Mouse (Mus musculus) limb, embryonic 15.5 days (tissue): Measurements from ENCODE around the gene Znhit6. TPM values are rescaled to one million over a fixed set of nuclear protein-coding genes. Genes with fewer than 3 reads are reported as not detected.

Experiments
- ATAC-seq: fragments of 200-750 bp; cut with Nextera tagmentation; 2 replicates; pipeline ENCODE4 v1.8.0; 2017; ENCODE audit warnings: low read depth, moderate TSS enrichment; ENCODE audit not compliant: insufficient number of reproducible peaks, low FRiP score, low TSS enrichment
- H3K27ac ChIP-seq: fragments of 300-500 bp; sonication (generic); 2 replicates; pipeline ENCODE4 v1.5.1; 2015; ENCODE audit warnings: moderate library complexity, mild to moderate bottlenecking, inconsistent platforms
- H3K27me3 ChIP-seq: fragments of 300-500 bp; sonication (generic); 2 replicates; pipeline ENCODE4 v1.6.1; 2015; ENCODE audit warnings: inconsistent platforms
- H3K36me3 ChIP-seq: fragments of 300-500 bp; sonication (generic); 2 replicates; pipeline ENCODE4 v1.6.1; 2015; ENCODE audit warnings: inconsistent platforms
- H3K4me1 ChIP-seq: fragments of 300-500 bp; sonication (generic); 2 replicates; pipeline ENCODE4 v1.6.1; 2015; ENCODE audit warnings: inconsistent platforms
- H3K4me2 ChIP-seq: fragments of 300-500 bp; sonication (generic); 2 replicates; pipeline ENCODE4 v1.6.1; 2015; ENCODE audit warnings: mild to moderate bottlenecking, inconsistent platforms
- H3K4me3 ChIP-seq: fragments of 300-500 bp; sonication (generic); 2 replicates; pipeline ENCODE4 v1.5.1; 2015; ENCODE audit warnings: mild to moderate bottlenecking, inconsistent platforms
- H3K9ac ChIP-seq: fragments of 300-500 bp; sonication (generic); 2 replicates; pipeline ENCODE4 v1.6.1; 2015; ENCODE audit warnings: inconsistent platforms
- H3K9me3 ChIP-seq: fragments of 300-500 bp; sonication (generic); 2 replicates; pipeline ENCODE4 v1.6.1; 2016; ENCODE audit warnings: inconsistent platforms
- WGBS: fragments of 180-500 bp; shearing (Covaris S2); methylation state at CpG from one replicate; pipeline ENCODE4 v1.1.7; 2015; 5-methylcytosine and 5-hydroxymethylcytosine counted together
- polyA plus RNA-seq: library from polyadenylated mRNA; unstranded; fragments of >200 nt; fragmentation: Nextera tagmentation; extraction: Ambion mirVana; gene quantifications from 2 replicates; pipeline ENCODE4 v1.2.1, GENCODE M21; 2015

The Znhit6 gene
- polyA plus RNA-seq, 1 experiment from 2014 or later = 37.8 TPM

DNA sequence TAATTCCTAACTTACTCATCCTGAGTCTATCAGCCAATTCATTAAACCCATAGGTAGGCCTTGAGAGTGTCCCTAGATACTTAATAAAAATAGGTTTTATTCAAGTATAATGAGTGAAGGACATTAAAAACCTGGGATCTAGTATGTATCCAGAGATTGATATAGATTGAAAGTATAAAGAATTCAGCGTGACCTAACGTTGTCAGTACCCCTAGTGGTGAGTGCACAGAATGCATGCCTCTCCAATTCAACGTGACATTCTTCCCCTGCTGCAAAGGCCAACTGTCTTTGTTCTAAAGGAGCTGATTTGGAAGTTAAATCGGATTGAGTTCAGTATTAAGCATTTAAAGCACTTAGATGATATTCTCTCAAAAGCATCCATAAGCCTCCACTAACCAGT lies 36.7 kb downstream of the Znhit6 start:
- H3K4me3 ChIP-seq = no peak overlapping the region
- H3K4me1 ChIP-seq = peaks cover 26% of the 10 kb centered on the region
- H3K27me3 ChIP-seq = no peaks in the 10 kb centered on the region
- no peaks in the 10 kb centered on the region for H3K9me3 ChIP-seq
- no peak for ATAC-seq
- no peak overlapping the region for H3K9ac ChIP-seq
- no peak overlapping the region for H3K27ac ChIP-seq
- WGBS = 28% methylated on average over 4 of the region's 4 CpGs
- H3K36me3 ChIP-seq = no peaks in the 10 kb centered on the region
- no peak overlapping the region for H3K4me2 ChIP-seq

DNA sequence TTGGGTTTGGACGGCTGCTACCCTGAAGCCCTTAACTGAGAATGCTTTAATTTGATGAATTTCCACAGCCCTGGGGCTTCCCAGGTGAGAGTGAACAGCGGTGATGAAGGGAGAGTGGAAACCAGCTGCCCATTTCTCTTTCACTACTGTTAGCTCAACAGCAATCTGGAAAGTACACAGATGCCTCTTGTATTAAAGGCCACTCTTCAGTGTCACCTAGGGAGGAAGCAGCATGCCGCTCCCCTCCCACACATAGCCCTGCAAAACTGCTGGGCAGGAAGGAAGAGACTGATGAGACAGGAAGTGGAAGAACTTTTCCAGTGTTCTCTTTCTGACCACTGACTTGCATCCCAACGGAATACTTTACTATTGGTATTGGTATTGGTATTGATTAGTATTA lies 37.2 kb downstream of the Znhit6 start:
- no peak overlapping the region for H3K9ac ChIP-seq
- 69% methylated on average over 4 of the region's 4 CpGs for WGBS
- H3K36me3 ChIP-seq = no peaks in the 10 kb centered on the region
- H3K9me3 ChIP-seq = no peaks in the 10 kb centered on the region
- H3K27me3 ChIP-seq = no peaks in the 10 kb centered on the region
- H3K27ac ChIP-seq = no peak overlapping the region
- peaks cover 26% of the 10 kb centered on the region for H3K4me1 ChIP-seq
- ATAC-seq = no peak
- H3K4me3 ChIP-seq = no peak overlapping the region
- H3K4me2 ChIP-seq = no peak overlapping the region

GRCm38 (mm10) chr3:145614362-145615115 lies 38.5 kb downstream of the Znhit6 start:
- H3K27me3 ChIP-seq = no peaks in the 10 kb centered on the region
- no peaks in the 10 kb centered on the region for H3K36me3 ChIP-seq
- peaks cover 26% of the 10 kb centered on the region for H3K4me1 ChIP-seq
- H3K4me3 ChIP-seq = no peak overlapping the region
- 0 out of 2 replicates have a peak overlapping the region, but pooled peaks have one; percentile 19 for H3K4me2 ChIP-seq
- WGBS = 13% methylated on average over 17 of the region's 17 CpGs
- H3K9ac ChIP-seq = no peak overlapping the region
- peak; percentile 50; the same call in 1 of the 2 replicates for ATAC-seq
- no peaks in the 10 kb centered on the region for H3K9me3 ChIP-seq
- H3K27ac ChIP-seq = peak overlapping the region; percentile 77

DNA sequence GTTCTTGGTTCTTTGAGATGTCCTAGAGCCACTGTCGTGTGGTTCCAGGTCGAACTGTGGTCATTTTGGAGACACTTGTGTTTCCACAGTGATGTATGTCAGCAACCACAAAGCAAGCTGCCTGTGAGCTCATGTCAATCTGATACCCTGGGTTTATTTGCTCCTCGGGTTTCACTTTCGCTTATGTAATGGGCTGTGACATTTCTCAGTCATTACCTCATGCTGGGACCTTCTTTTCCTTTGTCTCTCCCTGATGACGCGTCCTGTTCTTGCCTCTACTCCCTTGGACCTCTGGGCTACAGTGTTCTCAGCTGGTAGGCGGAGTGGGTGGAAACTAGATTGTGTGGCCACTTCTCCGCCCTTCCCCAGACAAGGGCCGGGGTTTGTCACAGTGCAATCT lies 42.3 kb downstream of the Znhit6 start:
- no peaks in the 10 kb centered on the region for H3K27me3 ChIP-seq
- no peak overlapping the region for H3K27ac ChIP-seq
- H3K4me3 ChIP-seq = no peak overlapping the region
- ATAC-seq = no peak
- no peaks in the 10 kb centered on the region for H3K36me3 ChIP-seq
- H3K9ac ChIP-seq = no peak overlapping the region
- H3K4me2 ChIP-seq = no peak overlapping the region
- H3K9me3 ChIP-seq = no peaks in the 10 kb centered on the region
- WGBS = 72% methylated on average over 9 of the region's 9 CpGs
- H3K4me1 ChIP-seq = peaks cover 26% of the 10 kb centered on the region

DNA sequence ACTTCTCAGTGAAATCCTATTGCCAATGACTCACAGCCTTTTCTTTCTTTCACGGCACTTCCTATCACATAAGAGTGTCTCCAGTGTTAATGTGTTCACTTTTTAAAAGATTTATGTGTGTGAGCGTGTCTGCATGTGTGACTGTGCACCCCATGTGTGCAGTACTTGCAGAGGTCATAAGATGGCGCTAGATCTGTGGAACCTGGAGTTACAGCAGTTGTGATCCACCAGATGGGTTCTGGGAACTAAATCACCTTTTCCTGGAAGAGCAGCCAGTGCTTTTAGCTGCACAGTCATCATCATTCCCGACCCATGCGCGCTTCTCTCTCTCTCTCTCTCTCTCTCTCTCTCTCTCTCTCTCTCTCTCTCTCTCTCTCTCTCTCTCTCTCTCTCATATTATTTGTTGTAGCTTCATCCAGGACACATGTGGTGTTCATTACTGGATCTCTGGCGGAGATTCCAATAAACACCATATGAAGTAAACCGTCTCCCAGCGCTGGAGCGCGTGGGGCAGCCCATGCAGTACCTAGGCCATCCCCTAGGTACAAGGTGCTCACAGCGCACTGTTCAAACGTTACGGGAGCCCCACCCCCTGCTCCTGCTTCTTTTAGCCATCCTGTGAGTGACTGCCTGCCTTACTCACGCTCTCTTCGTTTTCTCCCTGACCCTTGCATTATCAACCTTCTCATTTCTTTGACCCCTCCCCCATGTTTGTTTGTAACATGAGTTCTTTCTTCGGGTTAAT lies 43.8 kb downstream of the Znhit6 start:
- Histone ChIP-seq H3K36me3 (no peaks in the 10 kb centered on the region), H3K27me3 (no peaks in the 10 kb centered on the region), H3K27ac (no peak overlapping the region), H3K4me3 (no peak overlapping the region), H3K4me1 (peaks cover 11% of the 10 kb centered on the region), H3K9me3 (no peaks in the 10 kb centered on the region), H3K4me2 (no peak overlapping the region), H3K9ac (no peak overlapping the region)
- ATAC-seq = no peak
- WGBS = 71% methylated on average over 17 of the region's 17 CpGs

DNA sequence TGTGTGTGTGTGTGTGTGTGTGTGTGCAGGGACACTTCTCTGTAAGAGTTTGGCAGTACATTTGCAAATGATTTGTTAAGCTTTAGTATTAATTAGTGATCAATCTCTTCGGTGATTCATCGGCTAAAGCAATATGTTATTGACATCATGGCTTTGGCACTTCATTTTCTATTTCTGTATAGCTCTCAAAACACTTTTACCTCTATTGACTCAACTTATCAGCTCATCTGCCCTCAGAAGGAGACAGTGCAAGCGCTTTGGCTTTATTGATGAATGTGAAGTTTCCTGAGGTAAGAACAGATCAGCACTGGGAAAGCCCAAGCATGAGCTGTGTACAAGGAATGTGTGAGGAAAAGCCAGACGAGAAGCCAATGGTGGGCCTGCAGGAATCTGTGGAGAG lies 45.2 kb downstream of the Znhit6 start:
- 75% methylated on average over 4 of the region's 4 CpGs for WGBS
- H3K27me3 ChIP-seq = no peaks in the 10 kb centered on the region
- no peak overlapping the region for H3K4me3 ChIP-seq
- ATAC-seq = no peak
- H3K4me2 ChIP-seq = no peak overlapping the region
- H3K9me3 ChIP-seq = no peaks in the 10 kb centered on the region
- H3K9ac ChIP-seq = no peak overlapping the region
- no peaks in the 10 kb centered on the region for H3K36me3 ChIP-seq
- no peak overlapping the region for H3K27ac ChIP-seq
- no peaks in the 10 kb centered on the region for H3K4me1 ChIP-seq

DNA sequence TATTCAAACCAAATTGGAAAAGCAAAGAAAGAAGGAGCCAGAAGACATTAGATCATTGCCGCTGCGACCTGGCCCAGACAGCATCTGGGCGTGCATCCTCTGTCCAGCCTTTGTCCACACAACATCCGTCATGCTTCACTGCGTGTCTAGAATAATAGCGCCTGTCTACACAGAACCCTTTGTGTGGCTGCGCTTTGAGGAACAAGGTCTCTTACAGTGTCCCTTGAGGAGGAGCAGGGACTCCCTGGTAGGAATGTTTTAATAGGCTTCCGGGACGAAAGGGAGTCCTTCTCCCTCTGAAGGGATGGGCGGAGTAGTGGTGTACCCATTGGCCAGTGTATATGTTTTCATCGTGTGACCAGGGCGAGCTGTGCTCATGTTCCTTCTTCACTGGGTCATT lies 47.0 kb downstream of the Znhit6 start:
- Histone ChIP-seq H3K4me1 (no peaks in the 10 kb centered on the region), H3K27me3 (no peaks in the 10 kb centered on the region), H3K4me3 (no peak overlapping the region), H3K27ac (no peak overlapping the region), H3K36me3 (no peaks in the 10 kb centered on the region), H3K4me2 (no peak overlapping the region), H3K9me3 (no peaks in the 10 kb centered on the region), H3K9ac (no peak overlapping the region)
- no peak for ATAC-seq
- WGBS = 86% methylated on average over 12 of the region's 12 CpGs

- no peaks in the 10 kb centered on the region for H3K9me3 ChIP-seq
- H3K4me1 ChIP-seq = no peaks in the 10 kb centered on the region
- no peak overlapping the region for H3K4me2 ChIP-seq
- ATAC-seq = no peak
- no peak overlapping the region for H3K27ac ChIP-seq
- 82% methylated on average over 4 of the region's 4 CpGs for WGBS
- H3K27me3 ChIP-seq = no peaks in the 10 kb centered on the region
- H3K9ac ChIP-seq = no peak overlapping the region
- no peaks in the 10 kb centered on the region for H3K36me3 ChIP-seq
- H3K4me3 ChIP-seq = no peak overlapping the region
Observed at GRCm38 (mm10) chr3:145624786-145625185, 48.8 kb downstream of the Znhit6 start.

- no peak overlapping the region for H3K9ac ChIP-seq
- H3K27me3 ChIP-seq = no peaks in the 10 kb centered on the region
- H3K36me3 ChIP-seq = no peaks in the 10 kb centered on the region
- H3K4me2 ChIP-seq = no peak overlapping the region
- no peaks in the 10 kb centered on the region for H3K9me3 ChIP-seq
- no peak for ATAC-seq
- no peak overlapping the region for H3K4me3 ChIP-seq
- 81% methylated on average over 9 of the region's 9 CpGs for WGBS
- no peak overlapping the region for H3K27ac ChIP-seq
- H3K4me1 ChIP-seq = no peaks in the 10 kb centered on the region
Observed at GRCm38 (mm10) chr3:145625546-145625945, 49.5 kb downstream of the Znhit6 start.

DNA sequence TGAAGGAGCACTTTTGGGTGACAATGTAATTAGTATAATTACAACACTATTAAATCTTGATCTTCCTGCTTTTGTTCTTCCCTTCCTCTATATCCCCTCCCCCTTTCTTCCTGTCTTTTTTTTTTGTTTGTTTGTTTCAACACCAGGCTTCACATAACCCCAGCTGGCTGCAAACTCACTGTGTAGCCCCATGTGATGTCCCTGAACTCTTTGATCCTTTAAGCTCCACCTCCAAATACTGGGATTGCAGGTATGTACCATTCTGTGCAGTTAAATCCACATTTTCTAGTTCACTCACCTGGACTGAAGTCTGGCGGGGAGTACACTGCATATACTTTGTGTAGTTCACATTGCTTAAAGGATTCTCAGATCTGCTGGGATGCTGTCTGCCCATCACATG lies 50.1 kb downstream of the Znhit6 start:
- Histone ChIP-seq H3K27me3 (no peaks in the 10 kb centered on the region), H3K9me3 (no peaks in the 10 kb centered on the region), H3K4me1 (no peaks in the 10 kb centered on the region), H3K4me3 (no peak overlapping the region), H3K9ac (no peak overlapping the region), H3K36me3 (no peaks in the 10 kb centered on the region), H3K4me2 (no peak overlapping the region), H3K27ac (no peak overlapping the region)
- WGBS = 88% methylated on average over 1 of the region's 1 CpGs
- ATAC-seq = no peak

DNA sequence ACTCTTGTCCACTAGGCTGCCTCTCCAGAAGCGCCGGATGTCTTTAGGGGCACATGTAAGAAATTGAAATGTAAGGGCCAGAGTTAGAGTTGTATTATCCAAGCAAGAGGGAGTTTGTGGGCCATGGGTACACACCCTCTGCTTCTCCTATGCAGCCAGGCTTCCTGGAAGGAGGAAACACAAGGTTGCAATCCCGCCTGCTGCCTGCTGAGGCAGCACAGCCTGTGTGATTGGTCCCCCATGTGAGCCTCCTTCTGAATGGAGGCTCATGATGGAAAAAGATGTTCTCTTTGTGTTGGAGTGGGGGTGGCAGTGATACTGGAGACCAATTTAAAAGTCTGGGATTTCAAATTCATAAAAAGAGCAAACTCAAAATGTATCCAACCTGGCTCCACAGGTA lies 51.8 kb downstream of the Znhit6 start:
- Histone ChIP-seq H3K9ac (no peak overlapping the region), H3K27ac (no peak overlapping the region), H3K36me3 (no peaks in the 10 kb centered on the region), H3K27me3 (no peaks in the 10 kb centered on the region), H3K4me2 (no peak overlapping the region), H3K4me1 (0 out of 2 replicates have a peak, but pooled peaks cover 4% of the 10 kb centered on the region), H3K9me3 (no peaks in the 10 kb centered on the region), H3K4me3 (no peak overlapping the region)
- 78% methylated on average over 3 of the region's 3 CpGs for WGBS
- ATAC-seq = no peak

DNA sequence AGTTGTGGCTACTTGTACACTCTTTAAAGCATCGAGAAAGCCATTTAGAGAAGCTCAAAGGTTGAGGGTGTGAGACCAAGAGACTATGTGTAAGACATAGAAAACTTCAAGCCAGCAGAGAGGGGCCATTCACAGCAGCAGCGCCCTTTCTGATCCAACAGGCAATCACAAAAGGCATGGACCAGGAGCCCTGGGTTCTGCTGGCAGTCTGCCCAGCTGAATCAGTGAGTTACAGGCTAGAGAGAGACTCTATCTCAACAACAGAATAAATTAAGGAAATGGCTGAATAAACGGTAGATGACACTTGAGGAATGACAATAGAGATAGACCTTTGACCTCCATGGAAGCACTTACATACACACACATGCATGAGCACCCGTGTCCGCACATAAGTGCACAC lies 52.6 kb downstream of the Znhit6 start:
- no peak for ATAC-seq
- H3K36me3 ChIP-seq = no peaks in the 10 kb centered on the region
- no peak overlapping the region for H3K4me3 ChIP-seq
- H3K9me3 ChIP-seq = no peaks in the 10 kb centered on the region
- no peak overlapping the region for H3K4me2 ChIP-seq
- H3K27ac ChIP-seq = no peak overlapping the region
- H3K9ac ChIP-seq = no peak overlapping the region
- 0 out of 2 replicates have a peak, but pooled peaks cover 9% of the 10 kb centered on the region for H3K4me1 ChIP-seq
- H3K27me3 ChIP-seq = no peaks in the 10 kb centered on the region
- 83% methylated on average over 5 of the region's 5 CpGs for WGBS
